Mouse (Mus musculus) gastrocnemius, adult 2 months (tissue): ENCODE data around the gene Tgfb3. TPM values are rescaled to one million over a fixed set of nuclear protein-coding genes. Genes with fewer than 3 reads are reported as not detected.
A peak's percentile ranks its signal among the peaks of the same experiment; 100 is the strongest.

ENCODE experiments used
- DNase-seq: peaks from one replicate; pipeline ENCODE4 v3.0.0; 2022
- H3K27ac ChIP-seq: fragments of 200-600 bp; 2 replicates; pipeline ENCODE4 v1.8.1; 2022; ENCODE audit warnings: mild to moderate bottlenecking
- H3K4me3 ChIP-seq: fragments of 200-600 bp; 2 replicates; pipeline ENCODE4 v1.8.1; 2022; ENCODE audit warnings: mild to moderate bottlenecking, moderate library complexity
- CTCF ChIP-seq: fragments of 200-600 bp; IDR thresholded peaks from 2 replicates; pipeline ENCODE4 v1.8.1; 2022; ENCODE audit warnings: antibody characterized with exemption, mild to moderate bottlenecking, moderate library complexity
- intact Hi-C: fragments of 180-260 bp; cut with DNase I; formaldehyde crosslinking; loops from one replicate; pipeline ENCODE4 v1.15.1; 2025
- total RNA-seq, 2 experiments: library from RNA; stranded (reverse); gene quantifications; 2 replicates each; pipeline ENCODE4 v1.2.3; 2021

Tgfb3 gene
- total RNA-seq, 2 experiments from 2014 or later = 32.2 to 48.0 TPM

GRCm38 (mm10) chr12:86076321-86076901 lies 2.4 kb downstream of the Tgfb3 start:
- peak overlapping the region; percentile 71 for H3K27ac ChIP-seq
- H3K4me3 ChIP-seq = peak overlapping the region; percentile 83
- peak; percentile 72 for DNase-seq
- intact Hi-C loops = loop anchor here (1.0 to 5.0 kb wide), 2 partner anchors 52 to 209 kb away; no protein-coding TSS in a partner anchor
- TF ChIP-seq CTCF = peak; percentile 60

- no peak for DNase-seq
- TF ChIP-seq CTCF = no peak
- peak overlapping the region; percentile 71; the same call in 1 of the 2 replicates for H3K27ac ChIP-seq
- peak overlapping the region; percentile 83 for H3K4me3 ChIP-seq
- intact Hi-C loops = loop anchor here (5.0 kb wide), 1 partner anchor 208 kb away; no protein-coding TSS in a partner anchor
Observed at GRCm38 (mm10) chr12:86075358-86075757, 3.5 kb downstream of the Tgfb3 start.

GRCm38 (mm10) chr12:86074681-86075080 lies 4.2 kb downstream of the Tgfb3 start:
- no peak for TF ChIP-seq CTCF
- no peak overlapping the region for H3K27ac ChIP-seq
- peak overlapping the region; percentile 83; the same call in 1 of the 2 replicates for H3K4me3 ChIP-seq
- DNase-seq = no peak
- intact Hi-C loops = loop anchor here (5.0 kb wide), 1 partner anchor 207 kb away; no protein-coding TSS in a partner anchor

GRCm38 (mm10) chr12:86071432-86071831 lies 7.4 kb downstream of the Tgfb3 start:
- DNase-seq = no peak
- no peak for TF ChIP-seq CTCF
- Histone ChIP-seq H3K4me3 (no peak overlapping the region), H3K27ac (no peak overlapping the region)
- intact Hi-C loops = no loop called here

GRCm38 (mm10) chr12:86064796-86065195 lies 14.0 kb downstream of the Tgfb3 start:
- intact Hi-C loops = no loop called here

GRCm38 (mm10) chr12:86059341-86059740 lies 19.5 kb downstream of the Tgfb3 start:
- Histone ChIP-seq H3K27ac (no peak overlapping the region), H3K4me3 (no peak overlapping the region)
- TF ChIP-seq CTCF = no peak
- intact Hi-C loops = no loop called here
- peak; percentile 36 for DNase-seq

More at GRCm38 (mm10) chr12:86064796-86065195, 14.0 kb downstream of the Tgfb3 start:
- no peak for DNase-seq
- TF ChIP-seq CTCF = no peak
- Histone ChIP-seq H3K4me3 (no peak overlapping the region), H3K27ac (no peak overlapping the region)

- intact Hi-C loops = no loop called here
- Histone ChIP-seq H3K4me3 (no peak overlapping the region), H3K27ac (peak overlapping the region; percentile 20; the same call in 1 of the 2 replicates)
- TF ChIP-seq CTCF = no peak
- DNase-seq = no peak
Observed at GRCm38 (mm10) chr12:86057516-86057915, 21.3 kb downstream of the Tgfb3 start.

GRCm38 (mm10) chr12:86056976-86057375 lies 21.9 kb downstream of the Tgfb3 start:
- TF ChIP-seq CTCF = no peak
- Histone ChIP-seq H3K27ac (no peak overlapping the region), H3K4me3 (no peak overlapping the region)
- intact Hi-C loops = no loop called here
- DNase-seq = no peak

- H3K4me3 ChIP-seq = no peak overlapping the region
- no peak for TF ChIP-seq CTCF
- intact Hi-C loops = no loop called here
- DNase-seq = no peak
- H3K27ac ChIP-seq = no peak overlapping the region
Observed at GRCm38 (mm10) chr12:86055306-86055705, 23.5 kb downstream of the Tgfb3 start.

- no peak for DNase-seq
Observed at GRCm38 (mm10) chr12:86051477-86051876, 27.4 kb downstream of the Tgfb3 start.

GRCm38 (mm10) chr12:86049813-86050212 lies 29.0 kb downstream of the Tgfb3 start:
- TF ChIP-seq CTCF = no peak
- intact Hi-C loops = no loop called here
- DNase-seq = peak; percentile 44

More at GRCm38 (mm10) chr12:86051477-86051876, 27.4 kb downstream of the Tgfb3 start:
- no peak overlapping the region for H3K27ac ChIP-seq
- no peak for TF ChIP-seq CTCF
- intact Hi-C loops = no loop called here
- no peak overlapping the region for H3K4me3 ChIP-seq

GRCm38 (mm10) chr12:86047376-86047775 lies 31.5 kb downstream of the Tgfb3 start:
- no peak overlapping the region for H3K27ac ChIP-seq
- TF ChIP-seq CTCF = no peak
- no peak for DNase-seq
- intact Hi-C loops = no loop called here
- H3K4me3 ChIP-seq = no peak overlapping the region

More at GRCm38 (mm10) chr12:86049813-86050212, 29.0 kb downstream of the Tgfb3 start:
- no peak overlapping the region for H3K4me3 ChIP-seq
- H3K27ac ChIP-seq = peak overlapping the region; percentile 40; the same call in 1 of the 2 replicates

GRCm38 (mm10) chr12:86046776-86047175 lies 32.1 kb downstream of the Tgfb3 start:
- Histone ChIP-seq H3K27ac (no peak overlapping the region), H3K4me3 (no peak overlapping the region)
- intact Hi-C loops = no loop called here
- no peak for TF ChIP-seq CTCF
- no peak for DNase-seq

- DNase-seq = no peak
- intact Hi-C loops = no loop called here
- TF ChIP-seq CTCF = no peak
- Histone ChIP-seq H3K27ac (no peak overlapping the region), H3K4me3 (no peak overlapping the region)
Observed at GRCm38 (mm10) chr12:86046141-86046540, 32.7 kb downstream of the Tgfb3 start.
